Mouse (Mus musculus): ENCODE measurements around the gene Olfr613. TPM values are rescaled to one million over a fixed set of nuclear protein-coding genes. Genes with fewer than 3 reads are reported as not detected.
"Not testable (repeated sequence)": the region's sequence is repeated elsewhere in the genome, so short reads cannot be mapped to it uniquely, and the experiment has no call there.

Gene Olfr613
- not detected in 2 replicates for polyA plus RNA-seq (2015; fragmentation: Nextera tagmentation; extraction: Ambion mirVana)

DNA sequence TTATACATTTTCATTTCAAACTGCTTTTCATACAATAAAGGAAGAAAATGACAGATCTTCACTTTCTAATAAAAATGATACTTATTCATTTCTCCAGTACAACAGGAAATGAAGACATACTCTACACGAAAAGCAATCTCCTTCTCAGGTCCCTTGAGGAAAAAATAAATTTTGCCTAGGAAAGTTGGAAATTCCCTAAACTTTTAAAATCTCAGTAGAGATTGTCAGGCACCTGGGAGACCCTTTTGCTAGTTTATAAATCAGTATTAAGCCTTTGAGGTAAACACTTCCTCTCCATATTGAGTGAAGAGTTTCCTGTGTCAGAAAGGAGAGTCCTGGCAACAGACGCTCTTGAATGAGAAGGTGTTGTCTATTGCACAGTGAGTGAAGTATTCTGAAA is at the start of gene Olfr613:
Gene Olfr613 (plus strand): TSS at position 301 of the 400 bp plus-strand sequence.
- Histone ChIP-seq H3K36me3 (ENCODE audit: control insufficient read depth, insufficient read depth, low read length) (no peaks in the 10 kb centered on the region), H3K4me2 (ENCODE audit: low read depth, low read length) (no peak within 1 kb of the TSS), H3K4me1 (replicated peaks; ENCODE audit: control insufficient read depth, insufficient read depth, low read length) (no peaks in the 10 kb centered on the region), H3K4me3 (ENCODE audit: low read length) (no peak within 1 kb of the TSS), H3K9me3 (ENCODE audit: control insufficient read depth, low read length) (no peaks in the 10 kb centered on the region), H3K27me3 (ENCODE audit: control insufficient read depth, insufficient read depth, low read depth, low read length) (no peaks in the 10 kb centered on the region), H3K9ac (ENCODE audit: low read length) (no peak within 1 kb of the TSS), H3K27ac (ENCODE audit: low read length) (no peak within 1 kb of the TSS)
- 57% methylated on average over 2 of the region's 2 CpGs for WGBS
- no peak for ATAC-seq (ENCODE audit: low read depth)

DNA sequence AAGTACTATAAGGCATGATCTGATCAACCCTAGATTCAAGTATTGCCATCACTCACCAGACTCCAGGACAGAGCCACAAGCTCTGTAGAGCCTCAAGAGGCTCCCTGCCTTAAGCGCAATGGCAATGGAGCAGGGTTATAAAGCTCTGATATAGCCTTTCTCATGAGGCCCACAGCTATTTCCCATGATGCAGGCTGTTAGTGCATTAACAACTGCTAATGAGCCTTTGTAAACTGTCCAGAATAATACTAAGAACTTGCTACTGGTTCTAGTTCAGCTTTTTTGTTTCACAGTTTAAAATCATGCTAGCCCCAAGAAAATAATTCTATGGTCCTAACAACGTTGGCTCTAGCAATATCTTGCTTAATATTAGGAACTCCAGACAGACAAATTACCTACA is 35.9 kb upstream of the Olfr613 start, which contains the start of gene Olfr610:
Gene Olfr610 (minus strand): TSS at position 101 of the 400 bp plus-strand sequence.
- Histone ChIP-seq H3K9ac (ENCODE audit: low read length) (no peak within 1 kb of the TSS), H3K27me3 (ENCODE audit: control insufficient read depth, insufficient read depth, low read depth, low read length) (no peaks in the 10 kb centered on the region), H3K27ac (ENCODE audit: low read length) (no peak within 1 kb of the TSS), H3K4me3 (ENCODE audit: low read length) (no peak within 1 kb of the TSS), H3K9me3 (ENCODE audit: control insufficient read depth, low read length) (no peaks in the 10 kb centered on the region), H3K4me1 (replicated peaks; ENCODE audit: control insufficient read depth, insufficient read depth, low read length) (no peaks in the 10 kb centered on the region), H3K4me2 (ENCODE audit: low read depth, low read length) (no peak within 1 kb of the TSS), H3K36me3 (ENCODE audit: control insufficient read depth, insufficient read depth, low read length) (no peaks in the 10 kb centered on the region)
- WGBS = 81% methylated on average over 2 of the region's 2 CpGs
- ATAC-seq (ENCODE audit: low read depth) = no peak

DNA sequence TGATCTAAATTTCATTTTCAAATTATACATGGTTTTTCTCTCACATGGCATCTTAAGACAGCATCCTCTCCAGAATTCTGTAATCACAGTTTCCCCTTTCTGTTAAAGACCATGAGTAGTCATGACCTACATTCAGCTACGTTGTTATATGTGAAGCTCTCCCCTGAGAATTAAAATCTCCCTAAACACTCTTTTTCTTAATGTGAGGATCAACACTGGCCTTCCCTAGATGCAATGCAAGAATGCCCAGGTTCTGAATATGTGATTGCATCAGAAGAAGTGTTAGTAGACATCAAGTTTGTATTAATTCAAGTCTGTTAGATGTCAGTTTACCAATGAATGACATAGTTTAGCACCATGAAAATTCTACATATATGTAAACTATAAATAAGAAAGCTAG is 27.1 kb upstream of the Olfr613 start, which contains the start of gene Olfr611:
Gene Olfr611 (minus strand): TSS at position 101 of the 400 bp plus-strand sequence.
- not testable (repeated sequence) for H3K4me1 ChIP-seq (replicated peaks; ENCODE audit: control insufficient read depth, insufficient read depth, low read length); ATAC-seq (ENCODE audit: low read depth); H3K9ac ChIP-seq (ENCODE audit: low read length); H3K4me3 ChIP-seq (ENCODE audit: low read length); H3K4me2 ChIP-seq (ENCODE audit: low read depth, low read length); H3K9me3 ChIP-seq (ENCODE audit: control insufficient read depth, low read length); H3K36me3 ChIP-seq (ENCODE audit: control insufficient read depth, insufficient read depth, low read length); H3K27ac ChIP-seq (ENCODE audit: low read length); H3K27me3 ChIP-seq (ENCODE audit: control insufficient read depth, insufficient read depth, low read depth, low read length)
- 57% methylated on average over 1 of the region's 1 CpGs for WGBS

- not testable (repeated sequence) for H3K4me1 ChIP-seq (replicated peaks; ENCODE audit: control insufficient read depth, insufficient read depth, low read length); ATAC-seq (ENCODE audit: low read depth); H3K27me3 ChIP-seq (ENCODE audit: control insufficient read depth, insufficient read depth, low read depth, low read length); H3K9ac ChIP-seq (ENCODE audit: low read length); H3K4me2 ChIP-seq (ENCODE audit: low read depth, low read length); H3K4me3 ChIP-seq (ENCODE audit: low read length); H3K36me3 ChIP-seq (ENCODE audit: control insufficient read depth, insufficient read depth, low read length); H3K9me3 ChIP-seq (ENCODE audit: control insufficient read depth, low read length); H3K27ac ChIP-seq (ENCODE audit: low read length)
- WGBS = 88% methylated on average over 2 of the region's 2 CpGs
Observed at GRCm38 (mm10) chr7:103542617-103543016, 5.3 kb upstream of the Olfr613 start, which contains the start of gene Olfr612. Gene Olfr612, minus strand, starts transcription at chr7:103542717.

GRCm38 (mm10) chr7:103555779-103556178 is 7.9 kb downstream of the Olfr613 start, which contains the start of gene Olfr615:
Gene Olfr615, plus strand, starts transcription at chr7:103556079.
- Histone ChIP-seq H3K9me3 (ENCODE audit: control insufficient read depth, low read length) (no peaks in the 10 kb centered on the region), H3K27me3 (ENCODE audit: control insufficient read depth, insufficient read depth, low read depth, low read length) (no peaks in the 10 kb centered on the region), H3K36me3 (ENCODE audit: control insufficient read depth, insufficient read depth, low read length) (no peaks in the 10 kb centered on the region), H3K27ac (ENCODE audit: low read length) (no peak within 1 kb of the TSS), H3K4me1 (replicated peaks; ENCODE audit: control insufficient read depth, insufficient read depth, low read length) (no peaks in the 10 kb centered on the region), H3K9ac (ENCODE audit: low read length) (no peak within 1 kb of the TSS), H3K4me3 (ENCODE audit: low read length) (no peak within 1 kb of the TSS), H3K4me2 (ENCODE audit: low read depth, low read length) (no peak within 1 kb of the TSS)
- no peak for ATAC-seq (ENCODE audit: low read depth)
- 72% methylated on average over 2 of the region's 2 CpGs for WGBS

DNA sequence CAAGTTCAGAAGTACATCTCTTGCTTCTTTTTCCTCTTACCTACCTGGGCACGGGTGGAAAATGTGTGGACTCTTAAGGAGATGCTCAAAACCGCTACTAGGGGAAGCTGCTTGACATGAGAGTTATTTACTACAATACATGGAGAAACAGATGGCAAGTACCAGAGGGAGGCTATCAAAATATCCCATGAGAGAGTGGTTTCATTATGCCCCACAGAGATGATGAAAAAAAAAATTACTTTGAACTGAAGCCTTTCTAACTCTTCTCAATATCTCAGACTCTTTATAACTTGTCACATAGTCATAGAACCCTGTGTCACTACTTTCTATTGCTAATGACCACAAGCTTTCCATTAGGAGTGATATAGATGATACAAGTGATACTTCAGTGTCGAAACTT is 21.2 kb downstream of the Olfr613 start, which contains the start of gene Olfr616:
Gene Olfr616 (minus strand): TSS at position 101 of the 400 bp plus-strand sequence.
- Histone ChIP-seq H3K4me2 (ENCODE audit: low read depth, low read length) (no peak within 1 kb of the TSS), H3K9ac (ENCODE audit: low read length) (no peak within 1 kb of the TSS), H3K4me3 (ENCODE audit: low read length) (no peak within 1 kb of the TSS), H3K36me3 (ENCODE audit: control insufficient read depth, insufficient read depth, low read length) (no peaks in the 10 kb centered on the region), H3K9me3 (ENCODE audit: control insufficient read depth, low read length) (no peaks in the 10 kb centered on the region), H3K27ac (ENCODE audit: low read length) (no peak within 1 kb of the TSS), H3K27me3 (ENCODE audit: control insufficient read depth, insufficient read depth, low read depth, low read length) (no peaks in the 10 kb centered on the region), H3K4me1 (replicated peaks; ENCODE audit: control insufficient read depth, insufficient read depth, low read length) (no peaks in the 10 kb centered on the region)
- no peak for ATAC-seq (ENCODE audit: low read depth)
- 72% methylated on average over 3 of the region's 3 CpGs for WGBS

DNA sequence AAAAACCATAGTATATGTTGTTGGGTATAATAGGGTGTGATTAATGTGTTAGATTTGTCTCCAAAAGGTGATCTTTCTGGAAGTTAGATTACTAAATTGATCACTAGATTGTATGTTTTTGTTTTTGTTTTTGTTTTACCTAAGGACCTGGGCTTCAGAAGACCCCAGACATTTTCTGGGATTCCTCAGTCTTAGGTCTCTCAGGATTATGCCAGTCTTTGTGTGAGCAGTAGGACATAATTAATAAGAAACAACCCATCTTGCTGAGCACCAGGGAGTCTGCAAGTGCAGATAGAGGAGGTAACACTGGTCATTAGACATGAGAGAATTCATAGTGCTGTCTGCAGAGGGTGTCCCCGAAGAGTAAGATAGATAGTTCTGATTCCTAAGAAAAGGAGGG is 24.9 kb downstream of the Olfr613 start, which contains the start of gene Olfr617:
Gene Olfr617 (plus strand): TSS at position 301 of the 400 bp plus-strand sequence.
- 59% methylated on average over 1 of the region's 1 CpGs for WGBS
- H3K27me3 ChIP-seq (ENCODE audit: control insufficient read depth, insufficient read depth, low read depth, low read length) = no peaks in the 10 kb centered on the region
- no peaks in the 10 kb centered on the region for H3K9me3 ChIP-seq (ENCODE audit: control insufficient read depth, low read length)
- H3K9ac ChIP-seq (ENCODE audit: low read length) = no peak within 1 kb of the TSS
- no peak for ATAC-seq (ENCODE audit: low read depth)
- H3K36me3 ChIP-seq (ENCODE audit: control insufficient read depth, insufficient read depth, low read length) = no peaks in the 10 kb centered on the region
- no peak within 1 kb of the TSS for H3K4me2 ChIP-seq (ENCODE audit: low read depth, low read length)
- H3K4me3 ChIP-seq (ENCODE audit: low read length) = no peak within 1 kb of the TSS
- H3K27ac ChIP-seq (ENCODE audit: low read length) = no peak within 1 kb of the TSS
- no peaks in the 10 kb centered on the region for H3K4me1 ChIP-seq (replicated peaks; ENCODE audit: control insufficient read depth, insufficient read depth, low read length)

DNA sequence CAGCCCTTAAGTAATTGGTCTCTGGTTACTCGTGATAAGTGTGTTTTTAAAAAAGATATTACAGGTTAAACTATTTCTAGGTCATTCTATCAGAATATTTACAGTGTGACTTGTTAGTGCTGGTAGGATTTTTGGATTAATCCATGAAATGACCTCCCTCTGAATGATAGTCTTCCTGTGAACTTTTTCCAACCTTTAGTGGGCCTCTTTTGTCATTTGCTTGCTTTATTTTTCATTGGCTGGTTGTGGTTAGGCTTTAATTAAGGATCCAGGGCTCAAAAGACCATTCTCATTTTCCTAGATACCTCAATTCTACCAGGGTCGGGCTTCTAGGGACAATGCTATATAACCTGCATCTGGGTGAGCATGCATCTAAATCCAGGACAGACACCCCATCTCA is 41.9 kb downstream of the Olfr613 start, which contains the start of gene Olfr618:
Gene Olfr618 (plus strand): TSS at position 301 of the 400 bp plus-strand sequence.
- Histone ChIP-seq H3K4me1 (replicated peaks; ENCODE audit: control insufficient read depth, insufficient read depth, low read length) (no peaks in the 10 kb centered on the region), H3K36me3 (ENCODE audit: control insufficient read depth, insufficient read depth, low read length) (no peaks in the 10 kb centered on the region), H3K9me3 (ENCODE audit: control insufficient read depth, low read length) (no peaks in the 10 kb centered on the region), H3K4me3 (ENCODE audit: low read length) (no peak within 1 kb of the TSS), H3K4me2 (ENCODE audit: low read depth, low read length) (no peak within 1 kb of the TSS), H3K27me3 (ENCODE audit: control insufficient read depth, insufficient read depth, low read depth, low read length) (no peaks in the 10 kb centered on the region), H3K27ac (ENCODE audit: low read length) (no peak within 1 kb of the TSS), H3K9ac (ENCODE audit: low read length) (no peak within 1 kb of the TSS)
- WGBS = 46% methylated on average over 2 of the region's 2 CpGs
- ATAC-seq (ENCODE audit: low read depth) = no peak

GRCm38 (mm10) chr7:103600275-103600674 is 52.4 kb downstream of the Olfr613 start, which contains the start of gene Olfr619:
Gene Olfr619, plus strand, starts transcription at chr7:103600575.
- H3K4me2 ChIP-seq (ENCODE audit: low read depth, low read length) = no peak within 1 kb of the TSS
- no peak within 1 kb of the TSS for H3K27ac ChIP-seq (ENCODE audit: low read length)
- no peaks in the 10 kb centered on the region for H3K27me3 ChIP-seq (ENCODE audit: control insufficient read depth, insufficient read depth, low read depth, low read length)
- no peaks in the 10 kb centered on the region for H3K9me3 ChIP-seq (ENCODE audit: control insufficient read depth, low read length)
- no peak for ATAC-seq (ENCODE audit: low read depth)
- no peak within 1 kb of the TSS for H3K9ac ChIP-seq (ENCODE audit: low read length)
- H3K4me3 ChIP-seq (ENCODE audit: low read length) = no peak within 1 kb of the TSS
- no peaks in the 10 kb centered on the region for H3K4me1 ChIP-seq (replicated peaks; ENCODE audit: control insufficient read depth, insufficient read depth, low read length)
- no peaks in the 10 kb centered on the region for H3K36me3 ChIP-seq (ENCODE audit: control insufficient read depth, insufficient read depth, low read length)

Data from lung, embryonic 16.5 days (tissue).